Mouse (Mus musculus) lung, embryonic 16.5 days (tissue): ENCODE data around the gene Atf2. TPM values are rescaled to one million over a fixed set of nuclear protein-coding genes. Genes with fewer than 3 reads are reported as not detected.
"Not testable (repeated sequence)": the region's sequence is repeated elsewhere in the genome, so short reads cannot be mapped to it uniquely, and the experiment has no call there.

Experiments
- ATAC-seq: fragments of 200-750 bp; cut with Nextera tagmentation; 2 replicates; pipeline ENCODE4 v1.8.0; 2017; ENCODE audit warnings: low read depth, mild to moderate bottlenecking, moderate library complexity
- H3K27ac ChIP-seq: fragments of 300-500 bp; sonication (generic); 2 replicates; pipeline ENCODE4 v1.5.1; 2014; ENCODE audit warnings: mild to moderate bottlenecking, control low read depth, low read length
- H3K27me3 ChIP-seq: fragments of 300-500 bp; sonication (generic); 2 replicates; pipeline ENCODE4 v1.6.1; 2014; ENCODE audit warnings: low read depth, low read length, mixed read lengths; ENCODE audit not compliant: control insufficient read depth, insufficient read depth
- H3K36me3 ChIP-seq: fragments of 300-500 bp; sonication (generic); 2 replicates; pipeline ENCODE4 v1.6.1; 2014; ENCODE audit warnings: low read length; ENCODE audit not compliant: control insufficient read depth, insufficient read depth
- H3K4me1 ChIP-seq: fragments of 300-500 bp; sonication (generic); replicated peaks from 2 replicates; pipeline ENCODE4 v1.6.1; 2014; ENCODE audit warnings: low read length, mixed read lengths; ENCODE audit not compliant: control insufficient read depth, insufficient read depth
- H3K4me2 ChIP-seq: fragments of 300-500 bp; sonication (generic); 2 replicates; pipeline ENCODE4 v1.6.1; 2014; ENCODE audit warnings: low read depth, low read length, control low read depth
- H3K4me3 ChIP-seq: fragments of 300-500 bp; sonication (generic); 2 replicates; pipeline ENCODE4 v1.5.1; 2014; ENCODE audit warnings: mild to moderate bottlenecking, low read length, control low read depth
- H3K9ac ChIP-seq: fragments of 300-500 bp; sonication (generic); 2 replicates; pipeline ENCODE4 v1.6.1; 2014; ENCODE audit warnings: low read length, control low read depth
- H3K9me3 ChIP-seq: fragments of 300-500 bp; sonication (generic); 2 replicates; pipeline ENCODE4 v1.6.1; 2016; ENCODE audit warnings: low read length; ENCODE audit not compliant: control insufficient read depth
- WGBS: fragments of 180-500 bp; shearing (Covaris S2); extraction: QIAGEN DNeasy Blood & Tissue Kit; methylation state at CpG from one replicate; pipeline ENCODE4 v1.1.7; 2014; 5-methylcytosine and 5-hydroxymethylcytosine counted together
- polyA plus RNA-seq: library from polyadenylated mRNA; unstranded; fragments of >200 nt; fragmentation: Nextera tagmentation; extraction: Ambion mirVana; gene quantifications from 2 replicates; pipeline ENCODE4 v1.2.1, GENCODE M21; 2015

Atf2 gene
- polyA plus RNA-seq, 1 experiment from 2014 or later: 64.0 TPM

- H3K27me3 ChIP-seq: no peaks in the 10 kb centered on the region
- no peak for ATAC-seq
- no peak overlapping the region for H3K4me2 ChIP-seq
- 57% methylated on average over 3 of the region's 3 CpGs for WGBS
- peaks cover 19% of the 10 kb centered on the region for H3K36me3 ChIP-seq
- no peak overlapping the region for H3K4me3 ChIP-seq
- no peak overlapping the region for H3K9ac ChIP-seq
- H3K9me3 ChIP-seq: no peaks in the 10 kb centered on the region
- H3K4me1 ChIP-seq: peaks cover 5% of the 10 kb centered on the region
- no peak overlapping the region for H3K27ac ChIP-seq
Observed at GRCm38 (mm10) chr2:73912264-73912663, 19.8 kb upstream of the Atf2 start.

- peaks cover 5% of the 10 kb centered on the region for H3K4me1 ChIP-seq
- under 1% methylated on average over 38 of the region's 38 CpGs for WGBS
- H3K4me3 ChIP-seq: peak within 1 kb of the TSS; percentile 72
- peaks cover 28% of the 10 kb centered on the region for H3K36me3 ChIP-seq
- H3K9ac ChIP-seq: peak within 1 kb of the TSS; percentile 99
- no peaks in the 10 kb centered on the region for H3K9me3 ChIP-seq
- peak; percentile 98 for ATAC-seq
- H3K27me3 ChIP-seq: no peaks in the 10 kb centered on the region
- peak within 1 kb of the TSS; percentile 87 for H3K27ac ChIP-seq
- peak within 1 kb of the TSS; percentile 85 for H3K4me2 ChIP-seq
Observed at GRCm38 (mm10) chr2:73911175-73911700, 18.8 kb upstream of the Atf2 start, which contains the start of gene Atp5g3. TSS of gene Atp5g3 (minus strand) at chr2:73911326.

- H3K4me2 ChIP-seq: peak overlapping the region; percentile 85
- WGBS: 0% methylated on average over 45 of the region's 50 CpGs
Observed at GRCm38 (mm10) chr2:73910571-73911174, 18.2 kb upstream of the Atf2 start.

GRCm38 (mm10) chr2:73909116-73909515 lies 16.7 kb upstream of the Atf2 start:
- no peak overlapping the region for H3K9ac ChIP-seq
- no peak overlapping the region for H3K27ac ChIP-seq
- H3K4me3 ChIP-seq: no peak overlapping the region
- no peak for ATAC-seq
- H3K36me3 ChIP-seq: peaks cover 28% of the 10 kb centered on the region
- H3K4me2 ChIP-seq: no peak overlapping the region
- H3K27me3 ChIP-seq: no peaks in the 10 kb centered on the region
- WGBS: 85% methylated on average over 2 of the region's 2 CpGs
- no peaks in the 10 kb centered on the region for H3K9me3 ChIP-seq
- peaks cover 5% of the 10 kb centered on the region for H3K4me1 ChIP-seq

More at GRCm38 (mm10) chr2:73910571-73911174, 18.2 kb upstream of the Atf2 start:
- Histone ChIP-seq H3K4me1 (peaks cover 5% of the 10 kb centered on the region), H3K9me3 (no peaks in the 10 kb centered on the region), H3K27me3 (no peaks in the 10 kb centered on the region), H3K36me3 (peaks cover 28% of the 10 kb centered on the region), H3K4me3 (peak overlapping the region; percentile 72), H3K9ac (peak overlapping the region; percentile 99), H3K27ac (peak overlapping the region; percentile 87)
- peak; percentile 52 for ATAC-seq

GRCm38 (mm10) chr2:73904679-73905078 lies 12.2 kb upstream of the Atf2 start:
- not testable (repeated sequence) for H3K27ac ChIP-seq, ATAC-seq, H3K9me3 ChIP-seq, H3K4me3 ChIP-seq, H3K4me2 ChIP-seq, H3K27me3 ChIP-seq, H3K4me1 ChIP-seq, H3K9ac ChIP-seq
- peaks cover 28% of the 10 kb centered on the region for H3K36me3 ChIP-seq

GRCm38 (mm10) chr2:73903536-73903935 lies 11.1 kb upstream of the Atf2 start:
- Histone ChIP-seq H3K36me3 (peaks cover 21% of the 10 kb centered on the region), H3K9me3 (no peaks in the 10 kb centered on the region), H3K27me3 (no peaks in the 10 kb centered on the region), H3K4me1 (no peaks in the 10 kb centered on the region), H3K27ac (no peak overlapping the region), H3K4me3 (no peak overlapping the region), H3K9ac (no peak overlapping the region), H3K4me2 (no peak overlapping the region)
- no peak for ATAC-seq
- 94% methylated on average over 2 of the region's 2 CpGs for WGBS

- H3K4me1 ChIP-seq, H3K9ac ChIP-seq, H3K36me3 ChIP-seq, H3K4me3 ChIP-seq, H3K9me3 ChIP-seq, H3K27me3 ChIP-seq, H3K27ac ChIP-seq, H3K4me2 ChIP-seq, ATAC-seq: not testable (repeated sequence)
- 91% methylated on average over 3 of the region's 3 CpGs for WGBS
Observed at GRCm38 (mm10) chr2:73902328-73902727, 9.9 kb upstream of the Atf2 start.

GRCm38 (mm10) chr2:73901169-73901568 lies 8.7 kb upstream of the Atf2 start:
- no peaks in the 10 kb centered on the region for H3K27me3 ChIP-seq

GRCm38 (mm10) chr2:73900364-73900763 lies 7.9 kb upstream of the Atf2 start:
- Histone ChIP-seq H3K27ac (no peak overlapping the region), H3K4me3 (no peak overlapping the region), H3K27me3 (no peaks in the 10 kb centered on the region), H3K9ac (no peak overlapping the region), H3K4me2 (no peak overlapping the region), H3K36me3 (no peaks in the 10 kb centered on the region), H3K9me3 (no peaks in the 10 kb centered on the region), H3K4me1 (no peaks in the 10 kb centered on the region)
- 54% methylated on average over 1 of the region's 1 CpGs for WGBS
- ATAC-seq: no peak

More at GRCm38 (mm10) chr2:73901169-73901568, 8.7 kb upstream of the Atf2 start:
- Histone ChIP-seq H3K9ac (no peak overlapping the region), H3K4me1 (no peaks in the 10 kb centered on the region), H3K4me2 (no peak overlapping the region), H3K9me3 (no peaks in the 10 kb centered on the region), H3K4me3 (no peak overlapping the region), H3K36me3 (no peaks in the 10 kb centered on the region), H3K27ac (no peak overlapping the region)
- ATAC-seq: no peak
